Mouse (Mus musculus): ENCODE data around the gene Gbgt1. TPM values are rescaled to one million over a fixed set of nuclear protein-coding genes. Genes with fewer than 3 reads are reported as not detected.
"Not testable (repeated sequence)": the region's sequence is repeated elsewhere in the genome, so short reads cannot be mapped to it uniquely, and the experiment has no call there.

Gbgt1 gene
- polyA plus RNA-seq, 1 experiment from 2014 or later = 3.7 TPM

DNA sequence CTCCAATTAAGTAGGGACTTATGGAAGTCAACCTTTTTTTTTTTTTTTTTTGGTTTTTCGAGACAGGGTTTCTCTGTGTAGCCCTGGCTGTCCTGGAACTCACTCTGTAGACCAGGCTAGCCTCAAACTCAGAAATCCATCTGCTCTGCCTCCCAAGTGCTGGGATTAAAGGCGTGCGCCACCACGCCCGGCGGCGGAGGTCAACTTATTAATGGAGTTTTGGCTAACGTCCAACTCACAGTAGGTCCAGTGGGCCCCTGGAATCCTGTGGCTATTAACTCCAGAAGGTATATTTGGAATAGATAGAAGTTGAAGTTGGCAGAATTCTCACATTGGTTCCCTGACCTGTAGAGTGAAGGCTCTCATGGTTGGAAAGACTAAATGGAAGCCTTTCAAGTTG, 24.7 kb upstream of the Gbgt1 start:
- WGBS = 93% methylated on average over 8 of the region's 8 CpGs
- not testable (repeated sequence) for H3K4me2 ChIP-seq (replicated peaks); H3K4me3 ChIP-seq (replicated peaks); H3K9ac ChIP-seq; ATAC-seq; H3K27me3 ChIP-seq (replicated peaks); H3K4me1 ChIP-seq (replicated peaks); H3K27ac ChIP-seq; H3K9me3 ChIP-seq
- H3K36me3 ChIP-seq = peaks cover 35% of the 10 kb centered on the region

DNA sequence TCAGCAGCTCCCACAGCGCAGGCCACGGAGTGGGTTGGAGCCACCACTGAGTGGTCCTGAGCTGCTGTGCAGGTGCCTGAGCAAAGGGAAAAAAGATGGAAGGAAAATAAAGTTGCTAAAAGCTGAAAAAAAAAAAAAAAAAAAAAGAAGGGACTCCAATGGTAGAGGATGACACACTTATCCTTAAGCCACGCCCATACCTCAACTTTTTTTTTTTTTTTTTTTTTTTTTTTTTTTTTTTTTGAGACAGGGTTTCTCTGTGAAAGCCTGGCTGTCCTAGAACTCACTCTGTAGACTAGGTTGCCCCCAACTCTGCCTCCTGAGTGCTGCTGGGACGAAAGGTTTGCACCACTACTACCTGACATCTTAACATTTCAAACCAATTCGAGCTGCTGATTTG, 18.7 kb upstream of the Gbgt1 start:
- H3K4me2 ChIP-seq (replicated peaks); H3K4me3 ChIP-seq (replicated peaks); H3K4me1 ChIP-seq (replicated peaks); H3K36me3 ChIP-seq; H3K9ac ChIP-seq; H3K9me3 ChIP-seq; H3K27me3 ChIP-seq (replicated peaks); H3K27ac ChIP-seq; ATAC-seq: not testable (repeated sequence)
- 94% methylated on average over 5 of the region's 5 CpGs for WGBS

DNA sequence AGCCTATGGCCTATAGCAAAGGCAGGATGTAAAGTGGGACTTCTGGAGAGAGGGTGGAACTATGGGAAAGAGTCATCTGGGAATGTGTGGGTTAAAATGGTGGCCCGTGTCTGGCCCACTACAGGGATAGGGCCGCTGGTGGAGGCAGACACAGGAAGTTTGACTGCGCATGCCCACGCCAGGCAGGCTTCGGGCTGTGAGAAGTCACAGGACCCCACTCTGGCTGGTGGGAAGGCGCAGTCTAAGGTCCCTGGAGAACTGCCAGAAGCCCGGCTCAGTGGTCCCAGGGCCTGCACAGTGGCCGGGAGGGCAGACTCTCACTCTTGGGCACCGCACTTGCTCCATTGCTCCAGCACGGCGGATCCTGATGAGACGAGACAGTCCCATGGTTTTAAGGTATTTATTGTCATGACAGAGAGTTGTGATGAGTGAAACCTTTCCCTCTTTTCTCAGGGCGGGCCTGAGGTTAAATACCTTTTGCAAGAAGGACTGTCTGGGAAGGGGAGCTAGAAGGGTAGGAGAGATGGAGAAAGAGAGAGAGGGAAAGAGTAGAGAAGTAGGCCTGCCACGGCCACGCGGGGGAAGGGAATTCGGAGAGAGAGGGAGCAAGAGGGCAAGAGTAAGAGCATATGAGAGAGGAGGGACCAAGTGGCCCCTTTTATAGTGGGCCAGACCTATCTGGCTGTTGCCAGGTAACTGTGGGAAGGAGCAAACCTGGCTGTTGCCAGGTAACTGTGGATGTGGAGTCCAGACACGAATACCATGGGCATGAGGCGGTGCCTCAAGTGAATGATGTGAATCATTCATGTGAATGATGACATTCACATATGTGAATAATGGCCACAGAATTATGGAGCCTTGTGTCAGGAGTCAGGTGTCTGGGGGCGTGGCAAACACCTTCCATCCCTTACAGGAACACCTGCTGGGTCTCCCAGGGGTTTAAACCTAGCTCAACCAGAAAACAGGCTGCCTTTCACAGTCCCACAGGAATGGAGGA, 17.2 kb upstream of the Gbgt1 start:
- peak overlapping the region; percentile 44 for H3K9ac ChIP-seq
- peak; percentile 64 for ATAC-seq
- H3K27me3 ChIP-seq (replicated peaks) = no peaks in the 10 kb centered on the region
- peaks cover 8% of the 10 kb centered on the region for H3K4me1 ChIP-seq (replicated peaks)
- peak overlapping the region; percentile 81 for H3K27ac ChIP-seq
- no peaks in the 10 kb centered on the region for H3K36me3 ChIP-seq
- 39% methylated on average over 20 of the region's 20 CpGs for WGBS
- H3K4me2 ChIP-seq (replicated peaks) = peak overlapping the region; percentile 57
- H3K9me3 ChIP-seq = no peaks in the 10 kb centered on the region
- peak overlapping the region; percentile 42 for H3K4me3 ChIP-seq (replicated peaks)

DNA sequence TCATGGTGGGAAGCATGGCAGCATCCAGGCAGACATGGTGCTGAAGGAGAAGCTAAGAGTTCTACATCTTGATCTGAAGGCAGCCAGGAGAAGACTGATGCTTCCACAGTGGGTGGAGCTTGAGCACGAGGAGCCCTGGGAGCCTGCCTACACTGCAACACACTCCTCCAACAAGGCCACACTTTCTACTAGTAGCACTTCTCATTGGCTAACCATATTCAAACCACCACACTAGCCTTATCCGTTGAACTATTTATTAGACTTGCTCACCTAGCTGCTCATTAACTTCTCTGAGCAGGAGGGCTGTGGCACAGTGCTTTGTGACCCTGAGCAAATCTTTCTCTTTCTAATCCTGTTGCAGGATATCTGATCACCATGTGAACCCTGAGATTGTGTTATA, 12.8 kb upstream of the Gbgt1 start:
- WGBS = 52% methylated on average over 2 of the region's 2 CpGs
- Histone ChIP-seq H3K9me3 (no peaks in the 10 kb centered on the region), H3K36me3 (no peaks in the 10 kb centered on the region), H3K4me2 (replicated peaks) (no peak overlapping the region), H3K4me1 (replicated peaks) (peaks cover 8% of the 10 kb centered on the region), H3K9ac (no peak overlapping the region), H3K27ac (no peak overlapping the region), H3K27me3 (replicated peaks) (no peaks in the 10 kb centered on the region), H3K4me3 (replicated peaks) (no peak overlapping the region)
- ATAC-seq = peak; percentile 74

DNA sequence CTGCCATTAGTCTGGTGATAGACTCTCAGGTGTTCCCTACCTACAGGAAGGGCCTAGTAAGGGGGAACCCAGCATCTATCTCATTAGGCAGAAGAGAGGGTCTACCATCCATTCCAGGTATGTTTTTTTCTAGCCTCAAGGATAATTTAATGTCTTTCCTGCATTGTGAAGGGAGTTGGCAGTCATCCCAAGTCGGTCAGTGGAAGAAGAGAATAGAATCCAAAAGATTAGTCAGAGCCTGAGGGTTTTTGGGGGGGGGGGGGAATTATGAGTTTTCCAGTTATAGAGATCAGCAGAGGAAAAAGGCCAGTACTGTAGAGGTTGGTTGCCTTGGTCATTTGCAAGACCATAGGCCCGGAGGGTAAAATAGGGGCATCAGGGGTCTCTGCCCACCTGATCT, 2.2 kb upstream of the Gbgt1 start:
- H3K4me2 ChIP-seq (replicated peaks) = no peak overlapping the region
- H3K27ac ChIP-seq = peak overlapping the region; percentile 64; the same call in 1 of the 2 replicates
- H3K27me3 ChIP-seq (replicated peaks) = no peaks in the 10 kb centered on the region
- H3K4me3 ChIP-seq (replicated peaks) = no peak overlapping the region
- H3K9ac ChIP-seq = no peak overlapping the region
- H3K4me1 ChIP-seq (replicated peaks) = peaks cover 18% of the 10 kb centered on the region; the same call in 1 of the 2 replicates
- no peak for ATAC-seq
- WGBS = 72% methylated on average over 2 of the region's 2 CpGs
- H3K9me3 ChIP-seq = no peaks in the 10 kb centered on the region
- H3K36me3 ChIP-seq = no peaks in the 10 kb centered on the region

DNA sequence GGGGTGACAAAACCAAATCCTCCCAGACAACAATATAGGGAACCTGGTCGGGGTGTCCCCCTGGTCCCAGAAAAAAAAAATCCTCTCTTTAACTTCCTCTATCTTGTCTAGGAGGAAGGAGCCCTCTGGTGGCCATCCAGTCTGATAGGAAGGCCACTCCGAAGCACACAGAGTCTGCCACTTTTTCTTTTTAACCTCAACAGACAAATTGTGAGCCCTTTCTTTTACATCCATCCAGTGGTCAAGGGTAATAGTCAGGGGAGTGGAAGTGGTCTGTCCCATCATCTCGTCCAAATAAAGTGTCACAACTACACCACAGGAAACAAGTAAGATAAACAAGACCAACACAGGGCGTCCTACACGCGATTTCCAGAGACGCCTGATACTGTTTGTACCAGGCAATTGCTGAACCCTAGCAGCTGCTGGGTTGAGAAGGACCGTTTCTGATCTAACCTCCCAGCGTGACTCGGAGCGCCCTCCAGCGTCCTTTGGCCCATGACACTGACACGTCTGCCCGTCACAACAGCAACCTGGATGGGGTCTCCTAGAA, 1.4 kb upstream of the Gbgt1 start:
- ATAC-seq = no peak
- Histone ChIP-seq H3K9ac (no peak overlapping the region), H3K4me2 (replicated peaks) (no peak overlapping the region), H3K4me3 (replicated peaks) (no peak overlapping the region), H3K27ac (peak overlapping the region; percentile 33; the same call in 1 of the 2 replicates), H3K36me3 (no peaks in the 10 kb centered on the region), H3K9me3 (no peaks in the 10 kb centered on the region), H3K4me1 (replicated peaks) (peaks cover 18% of the 10 kb centered on the region; the same call in 1 of the 2 replicates), H3K27me3 (replicated peaks) (no peaks in the 10 kb centered on the region)
- WGBS = 66% methylated on average over 14 of the region's 14 CpGs

DNA sequence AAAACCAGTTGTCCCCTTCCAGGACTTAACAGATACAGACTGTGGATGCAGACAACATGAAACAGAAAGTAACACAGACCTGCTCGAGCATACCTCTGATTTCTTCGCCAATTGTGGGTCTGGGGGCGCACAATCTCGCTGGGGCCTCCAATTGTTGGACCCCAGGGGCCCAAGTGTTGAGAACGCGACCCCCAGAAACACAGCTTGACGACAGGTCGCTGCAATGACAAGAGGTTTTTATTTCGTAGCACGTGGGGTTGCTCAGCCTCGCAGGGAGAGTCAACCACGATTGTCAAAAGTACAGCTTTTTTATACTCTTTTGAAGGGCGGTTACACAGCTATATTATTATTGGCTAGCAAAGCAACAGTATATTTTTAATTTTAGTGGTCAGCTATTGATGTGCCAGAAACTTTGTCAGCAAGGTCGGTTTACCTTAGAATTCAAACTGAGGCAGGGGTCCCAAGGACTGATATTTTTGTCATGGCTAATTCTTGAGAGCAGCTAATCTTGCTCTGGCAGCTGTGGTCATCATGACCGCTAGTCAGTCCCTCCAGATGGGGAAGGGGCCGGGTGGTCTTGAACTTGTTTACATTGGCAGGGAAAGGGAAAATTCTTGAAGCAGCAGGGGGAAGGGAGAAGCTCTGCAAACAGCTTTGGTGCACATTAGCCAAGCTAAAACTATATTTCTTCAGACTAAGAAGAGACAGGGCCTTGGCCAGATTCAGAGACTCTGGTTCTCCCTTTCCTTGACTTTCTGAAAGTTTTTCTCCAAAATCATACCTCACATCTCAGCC, 693 bp upstream of the Gbgt1 start:
- no peak overlapping the region for H3K4me3 ChIP-seq (replicated peaks)
- H3K27me3 ChIP-seq (replicated peaks) = no peaks in the 10 kb centered on the region
- no peak overlapping the region for H3K9ac ChIP-seq
- peaks cover 18% of the 10 kb centered on the region; the same call in 1 of the 2 replicates for H3K4me1 ChIP-seq (replicated peaks)
- ATAC-seq = 0 out of 2 replicates have a peak, but pooled peaks have one; percentile 8
- no peaks in the 10 kb centered on the region for H3K9me3 ChIP-seq
- H3K27ac ChIP-seq = peak overlapping the region; percentile 75
- no peaks in the 10 kb centered on the region for H3K36me3 ChIP-seq
- WGBS = 78% methylated on average over 16 of the region's 16 CpGs
- H3K4me2 ChIP-seq (replicated peaks) = peak overlapping the region; percentile 20; the same call in 1 of the 2 replicates

DNA sequence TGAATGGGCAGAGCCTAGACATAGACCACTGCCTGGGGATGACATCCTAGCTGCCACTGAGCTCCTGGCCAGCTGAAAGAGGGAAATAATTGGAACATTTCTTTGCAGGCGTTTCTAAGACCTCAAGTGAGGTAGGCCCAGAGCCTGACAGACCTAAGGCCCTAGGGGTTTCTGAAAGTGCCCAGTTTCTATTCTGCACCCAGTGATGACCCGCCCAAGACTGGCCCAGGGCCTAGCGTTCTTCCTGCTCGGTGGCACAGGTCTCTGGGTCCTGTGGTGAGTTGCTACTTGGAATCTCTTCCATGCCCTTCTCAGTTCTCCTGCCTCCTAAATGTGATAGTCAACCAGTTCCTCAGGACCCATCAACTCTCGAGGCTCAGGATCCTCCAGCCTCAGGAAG, 870 bp downstream of the Gbgt1 start:
- no peaks in the 10 kb centered on the region for H3K9me3 ChIP-seq
- WGBS = 81% methylated on average over 5 of the region's 5 CpGs
- no peak for ATAC-seq
- no peaks in the 10 kb centered on the region for H3K27me3 ChIP-seq (replicated peaks)
- no peak overlapping the region for H3K4me3 ChIP-seq (replicated peaks)
- H3K9ac ChIP-seq = no peak overlapping the region
- no peaks in the 10 kb centered on the region for H3K36me3 ChIP-seq
- no peak overlapping the region for H3K27ac ChIP-seq
- peaks cover 18% of the 10 kb centered on the region; the same call in 1 of the 2 replicates for H3K4me1 ChIP-seq (replicated peaks)
- peak overlapping the region; percentile 20; the same call in 1 of the 2 replicates for H3K4me2 ChIP-seq (replicated peaks)

DNA sequence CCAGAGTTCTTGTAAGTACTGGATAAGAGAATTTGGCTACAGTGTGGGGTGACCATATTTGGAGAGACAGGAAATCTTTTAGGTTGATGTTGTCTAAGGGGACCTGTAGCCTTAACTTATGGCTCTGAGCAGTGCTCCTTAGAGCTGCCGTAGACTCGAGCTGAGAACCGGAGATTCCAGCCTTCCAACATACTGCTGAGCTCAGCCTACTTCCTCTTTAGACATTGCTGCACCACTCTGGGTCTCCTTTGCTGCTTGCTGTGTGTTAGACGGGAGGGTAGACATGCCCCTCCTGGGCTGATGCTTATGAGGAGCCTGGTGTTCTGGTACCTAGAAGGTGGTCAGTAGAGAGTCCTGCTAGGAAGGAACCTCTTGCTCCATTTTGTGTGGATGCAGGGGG, 1.7 kb downstream of the Gbgt1 start:
- Histone ChIP-seq H3K27ac (no peak overlapping the region), H3K4me3 (replicated peaks) (no peak overlapping the region), H3K9ac (no peak overlapping the region), H3K27me3 (replicated peaks) (no peaks in the 10 kb centered on the region), H3K4me2 (replicated peaks) (no peak overlapping the region), H3K4me1 (replicated peaks) (peaks cover 18% of the 10 kb centered on the region; the same call in 1 of the 2 replicates), H3K9me3 (no peaks in the 10 kb centered on the region), H3K36me3 (no peaks in the 10 kb centered on the region)
- ATAC-seq = no peak
- WGBS = 83% methylated on average over 4 of the region's 4 CpGs

DNA sequence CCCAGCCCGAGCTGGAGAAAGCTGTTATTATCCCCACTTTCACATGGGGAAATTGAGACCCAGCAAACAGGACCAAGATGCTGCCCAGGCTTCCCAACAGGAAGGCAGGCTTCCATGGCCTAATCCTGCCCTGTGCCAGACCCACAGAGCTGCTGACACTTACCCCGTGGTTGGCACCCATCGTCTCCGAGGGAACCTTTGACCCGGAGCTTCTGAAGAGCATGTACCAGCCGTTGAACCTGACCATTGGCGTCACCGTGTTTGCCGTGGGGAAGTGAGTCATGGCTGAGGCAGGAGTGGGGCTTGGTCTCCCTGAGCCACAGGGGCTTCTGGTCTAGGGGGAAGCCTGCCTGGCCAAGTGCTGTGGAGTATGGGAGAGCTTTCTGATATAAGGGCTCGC, 6.3 kb downstream of the Gbgt1 start:
- Histone ChIP-seq H3K4me3 (replicated peaks) (no peak overlapping the region), H3K9me3 (no peaks in the 10 kb centered on the region), H3K4me2 (replicated peaks) (no peak overlapping the region), H3K36me3 (no peaks in the 10 kb centered on the region), H3K4me1 (replicated peaks) (no peaks in the 10 kb centered on the region), H3K27ac (no peak overlapping the region), H3K9ac (no peak overlapping the region), H3K27me3 (replicated peaks) (no peaks in the 10 kb centered on the region)
- WGBS = 84% methylated on average over 10 of the region's 10 CpGs
- no peak for ATAC-seq

DNA sequence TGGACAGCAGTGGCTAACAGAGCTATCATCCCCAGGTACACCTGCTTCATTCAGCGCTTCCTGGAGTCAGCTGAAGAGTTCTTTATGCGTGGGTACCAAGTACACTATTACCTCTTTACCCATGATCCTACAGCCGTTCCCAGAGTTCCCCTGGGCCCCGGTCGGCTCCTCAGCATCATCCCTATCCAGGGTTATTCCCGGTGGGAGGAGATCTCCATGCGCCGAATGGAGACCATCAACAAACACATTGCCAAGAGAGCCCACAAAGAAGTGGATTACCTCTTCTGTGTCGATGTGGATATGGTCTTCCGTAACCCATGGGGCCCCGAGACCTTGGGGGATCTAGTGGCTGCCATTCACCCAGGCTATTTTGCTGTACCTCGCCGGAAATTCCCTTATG, 8.0 kb downstream of the Gbgt1 start:
- H3K9ac ChIP-seq = no peak overlapping the region
- no peaks in the 10 kb centered on the region for H3K4me1 ChIP-seq (replicated peaks)
- no peaks in the 10 kb centered on the region for H3K9me3 ChIP-seq
- no peak overlapping the region for H3K4me2 ChIP-seq (replicated peaks)
- no peak overlapping the region for H3K27ac ChIP-seq
- H3K4me3 ChIP-seq (replicated peaks) = no peak overlapping the region
- H3K27me3 ChIP-seq (replicated peaks) = no peaks in the 10 kb centered on the region
- no peak for ATAC-seq
- 90% methylated on average over 13 of the region's 13 CpGs for WGBS
- H3K36me3 ChIP-seq = no peaks in the 10 kb centered on the region

DNA sequence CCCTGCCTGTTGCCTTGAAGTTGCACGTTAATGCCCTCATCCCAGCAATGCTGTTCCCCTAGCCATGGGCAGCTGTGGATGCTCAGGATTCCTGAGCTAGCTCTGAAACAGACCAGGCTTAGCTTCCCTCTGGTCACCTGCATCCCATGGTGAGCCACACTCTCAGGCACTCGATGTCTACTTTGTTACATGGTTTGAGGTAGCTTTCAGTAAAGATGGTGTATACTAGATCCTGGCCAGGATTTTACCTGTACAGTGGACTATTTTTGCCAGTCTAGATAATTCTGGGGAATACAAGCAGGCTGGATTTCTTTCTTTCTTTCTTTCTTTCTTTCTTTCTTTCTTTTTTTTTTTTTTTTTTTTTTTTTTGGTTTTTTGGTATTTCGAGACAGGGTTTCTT, 9.1 kb downstream of the Gbgt1 start, which contains the start of gene Gm10134:
TSS of gene Gm10134 (plus strand) at position 301 of the 400 bp plus-strand sequence.
- no peak within 1 kb of the TSS for H3K9ac ChIP-seq
- no peaks in the 10 kb centered on the region for H3K9me3 ChIP-seq
- 80% methylated on average over 3 of the region's 3 CpGs for WGBS
- H3K27ac ChIP-seq = no peak within 1 kb of the TSS
- H3K4me2 ChIP-seq (replicated peaks) = no peak within 1 kb of the TSS
- ATAC-seq = no peak
- no peak within 1 kb of the TSS for H3K4me3 ChIP-seq (replicated peaks)
- H3K27me3 ChIP-seq (replicated peaks) = no peaks in the 10 kb centered on the region
- H3K4me1 ChIP-seq (replicated peaks) = no peaks in the 10 kb centered on the region
- H3K36me3 ChIP-seq = no peaks in the 10 kb centered on the region
